Mouse (Mus musculus) olfactory bulb, adult 2 months (tissue): ENCODE measurements around the gene Cir1. TPM values are rescaled to one million over a fixed set of nuclear protein-coding genes. Genes with fewer than 3 reads are reported as not detected.

Source experiments
- H3K27ac ChIP-seq: fragments of 200-500 bp; 2 replicates; pipeline ENCODE4 v1.5.1; 2012; ENCODE audit warnings: low read depth, low read length; ENCODE audit not compliant: insufficient read depth
- H3K4me1 ChIP-seq: fragments of 200-500 bp; 2 replicates; pipeline ENCODE4 v1.6.1; 2012; ENCODE audit warnings: low read length; ENCODE audit not compliant: control insufficient read depth, insufficient read depth
- H3K4me3 ChIP-seq: fragments of 200-500 bp; 2 replicates; pipeline ENCODE4 v1.5.1; 2012; ENCODE audit warnings: mild to moderate bottlenecking, low read depth, low read length, moderate library complexity; ENCODE audit not compliant: insufficient read depth
- CTCF ChIP-seq: fragments of 200-500 bp; IDR thresholded peaks from 2 replicates; pipeline ENCODE4 v1.5.1; 2012; ENCODE audit warnings: low read depth, mild to moderate bottlenecking, low read length, moderate library complexity; ENCODE audit not compliant: insufficient read depth
- POLR2A ChIP-seq: fragments of 200-500 bp; IDR thresholded peaks from 2 replicates; pipeline ENCODE4 v1.6.1; 2012; ENCODE audit warnings: mild to moderate bottlenecking, low read depth, low read length, moderate library complexity; ENCODE audit not compliant: insufficient read depth
- WGBS: fragments of 180-500 bp; shearing (Covaris S2); methylation state at CpG from one replicate; pipeline ENCODE4 v1.1.7; 2018; 5-methylcytosine and 5-hydroxymethylcytosine counted together
- polyA plus RNA-seq: library from polyadenylated mRNA; stranded (reverse); fragments of >200 nt; gene quantifications from 2 replicates; pipeline ENCODE4 v1.2.4, GENCODE M21; 2012; ENCODE audit warnings: low replicate concordance; ENCODE audit not compliant: missing spikeins, insufficient read depth, insufficient read length

Cir1 gene
- polyA plus RNA-seq, 1 experiment, result not detected

- no peak for TF ChIP-seq POLR2A
- no peak for TF ChIP-seq CTCF
- Histone ChIP-seq H3K27ac (peak overlapping the region; percentile 73), H3K4me3 (peak overlapping the region; percentile 36), H3K4me1 (peaks cover 13% of the 10 kb centered on the region)
- 40% methylated on average over 22 of the region's 22 CpGs for WGBS
These were observed 31.3 kb downstream of the Cir1 start for GRCm38 (mm10) chr2:73281048-73281661.

GRCm38 (mm10) chr2:73280356-73281047, 32.0 kb downstream of the Cir1 start:
- WGBS, result 14% methylated on average over 33 of the region's 33 CpGs

DNA sequence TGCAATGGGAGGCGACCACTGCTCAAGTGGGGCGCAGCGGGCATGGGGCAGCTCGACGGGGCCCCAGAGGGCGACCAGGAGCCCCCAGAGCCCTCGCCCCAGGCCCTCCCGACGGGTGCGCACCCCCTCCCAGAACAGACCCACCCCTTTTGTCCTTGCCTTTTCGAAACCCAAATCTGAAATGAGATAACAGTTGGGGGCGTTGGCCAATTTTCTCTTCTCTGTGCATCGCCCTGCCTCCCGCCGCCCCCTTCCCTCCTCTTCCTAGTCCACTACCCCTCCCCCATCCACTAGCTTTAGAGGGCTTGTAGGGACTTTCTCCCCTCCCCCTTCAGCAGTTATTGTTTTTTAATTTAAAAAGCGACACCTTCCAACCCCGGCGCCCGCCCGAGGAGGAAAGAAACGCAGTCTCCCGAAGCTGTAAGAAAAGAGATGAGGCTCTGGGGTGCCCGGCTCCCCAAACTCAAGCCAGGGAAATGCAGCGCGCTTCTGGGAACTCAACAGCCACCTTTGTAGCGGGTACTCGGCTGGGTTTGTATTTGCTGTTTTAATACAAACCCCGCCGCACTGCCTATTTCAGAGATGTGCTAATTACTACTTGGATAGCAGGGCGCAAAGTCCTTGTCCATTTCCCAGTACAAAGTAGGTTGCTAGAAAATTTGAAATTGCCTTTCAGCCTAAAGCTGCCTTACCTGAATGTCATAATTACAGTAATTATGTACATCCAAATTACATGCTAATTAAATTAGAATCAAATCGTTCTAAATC, 33.0 kb downstream of the Cir1 start:
- no peak for TF ChIP-seq CTCF
- no peak for TF ChIP-seq POLR2A
- Histone ChIP-seq H3K4me1 (peaks cover 13% of the 10 kb centered on the region), H3K27ac (peak overlapping the region; percentile 96), H3K4me3 (peak overlapping the region; percentile 40)
- WGBS, result 2% methylated on average over 31 of the region's 31 CpGs

More at GRCm38 (mm10) chr2:73280356-73281047, 32.0 kb downstream of the Cir1 start:
- TF ChIP-seq CTCF, result no peak
- TF ChIP-seq POLR2A, result no peak
- Histone ChIP-seq H3K4me3 (peak overlapping the region; percentile 36), H3K27ac (peak overlapping the region; percentile 73), H3K4me1 (peaks cover 13% of the 10 kb centered on the region)

DNA sequence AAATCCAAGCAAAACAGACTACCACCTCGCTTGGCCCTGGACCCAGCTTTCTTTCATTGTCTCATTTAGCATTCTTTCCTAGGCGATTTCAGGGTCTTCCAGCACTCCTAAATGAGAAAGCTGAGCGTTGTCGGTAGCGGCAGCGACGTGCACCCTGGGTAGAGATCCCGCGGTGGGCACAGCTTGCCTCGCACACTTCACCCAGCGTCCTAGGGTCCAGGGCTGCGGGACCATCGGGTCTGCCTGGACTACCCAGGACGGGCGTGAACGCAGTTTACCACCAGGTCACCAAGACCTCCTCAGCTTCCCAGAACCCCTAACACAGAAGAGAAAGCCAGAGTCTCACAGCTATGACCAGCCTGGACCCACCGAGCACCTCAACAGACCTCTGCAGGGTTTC, 33.6 kb downstream of the Cir1 start:
- H3K4me3 ChIP-seq, result peak overlapping the region; percentile 40
- 2% methylated on average over 17 of the region's 17 CpGs for WGBS
- TF ChIP-seq POLR2A (no peak), CTCF (no peak)
- H3K4me1 ChIP-seq, result peaks cover 13% of the 10 kb centered on the region
- peak overlapping the region; percentile 96 for H3K27ac ChIP-seq

DNA sequence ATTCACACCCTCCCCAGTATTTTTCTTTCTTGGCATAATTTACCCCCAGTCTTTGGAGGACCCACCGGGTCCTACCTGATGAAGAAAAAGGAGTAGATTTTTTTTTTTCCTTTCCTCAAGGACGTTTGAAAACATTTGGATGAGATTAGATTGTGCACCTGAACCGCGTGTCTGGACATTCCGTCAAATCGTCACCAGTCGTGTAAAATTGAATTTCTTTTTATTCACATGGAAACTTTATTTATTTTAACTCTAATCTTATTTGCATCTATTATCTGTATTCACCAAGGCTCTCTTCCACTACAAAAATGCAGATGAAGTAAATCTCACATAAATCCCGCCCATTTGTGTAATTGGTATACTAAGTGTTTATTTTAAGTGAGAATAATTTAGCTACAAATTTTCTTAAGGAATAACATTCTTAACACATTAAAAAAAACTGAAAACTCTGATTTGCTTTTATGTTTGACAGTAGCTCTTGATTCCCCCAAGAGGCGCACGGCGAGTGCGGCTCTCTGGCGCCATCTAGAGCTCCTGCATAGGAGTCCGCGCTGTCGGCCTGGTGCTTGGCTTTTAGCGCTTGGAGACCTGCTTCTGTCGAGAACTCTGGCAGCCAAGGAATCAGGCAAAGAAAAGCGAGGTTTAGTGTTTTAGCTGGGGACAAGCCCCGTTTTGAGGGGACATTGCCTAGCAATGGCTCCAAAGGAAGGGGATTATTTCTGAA, 34.2 kb downstream of the Cir1 start:
- Histone ChIP-seq H3K27ac (peak overlapping the region; percentile 99), H3K4me1 (peaks cover 13% of the 10 kb centered on the region), H3K4me3 (peak overlapping the region; percentile 60)
- 2% methylated on average over 20 of the region's 20 CpGs for WGBS
- no peak for TF ChIP-seq POLR2A
- peak; percentile 95 for TF ChIP-seq CTCF

- TF ChIP-seq CTCF (no peak), POLR2A (no peak)
- Histone ChIP-seq H3K4me3 (peak overlapping the region; percentile 60), H3K27ac (peak overlapping the region; percentile 99), H3K4me1 (peaks cover 13% of the 10 kb centered on the region)
- WGBS, result 7% methylated on average over 18 of the region's 18 CpGs
These were observed 34.8 kb downstream of the Cir1 start for GRCm38 (mm10) chr2:73277709-73278075.

DNA sequence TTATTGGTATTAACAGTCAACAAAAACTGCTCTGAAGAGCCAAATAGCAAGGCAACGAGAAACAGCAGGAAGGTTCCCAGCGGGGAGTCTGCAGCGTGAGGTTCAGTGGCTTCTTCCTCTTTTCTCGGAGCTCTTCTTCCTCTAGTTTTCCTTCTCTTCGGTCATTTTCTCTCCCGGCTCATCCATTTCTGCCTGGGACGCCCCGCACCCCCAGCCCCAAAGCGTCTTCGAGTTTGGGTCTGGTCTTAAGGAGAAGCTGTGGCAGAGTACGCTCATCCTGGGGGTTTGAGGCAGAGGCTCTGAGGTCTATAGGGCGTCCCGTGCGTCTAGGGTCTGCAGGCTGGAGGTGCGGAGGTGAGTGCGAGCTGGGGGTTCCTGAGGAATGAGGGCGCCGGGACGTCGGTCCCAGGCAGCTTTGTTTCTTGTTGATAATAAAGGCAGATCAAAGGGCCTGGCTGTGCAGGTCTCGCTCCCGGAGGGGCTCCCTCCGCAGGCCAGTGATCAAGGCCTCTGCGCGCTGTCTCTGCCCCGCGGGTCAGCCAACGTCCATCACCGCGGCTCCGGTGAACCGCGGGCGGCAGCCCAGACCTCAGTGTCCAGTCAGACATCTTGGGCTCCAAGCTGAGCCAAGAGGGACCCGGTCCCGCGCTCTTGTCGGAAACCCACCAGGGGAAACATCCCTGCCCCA, 35.3 kb downstream of the Cir1 start:
- H3K27ac ChIP-seq, result peak overlapping the region; percentile 99
- H3K4me1 ChIP-seq, result peaks cover 13% of the 10 kb centered on the region
- TF ChIP-seq POLR2A, result no peak
- no peak for TF ChIP-seq CTCF
- WGBS, result 2% methylated on average over 38 of the region's 38 CpGs
- peak overlapping the region; percentile 60 for H3K4me3 ChIP-seq

- no peak for TF ChIP-seq POLR2A
- no peak for TF ChIP-seq CTCF
- Histone ChIP-seq H3K4me3 (peak overlapping the region; percentile 21; the same call in 1 of the 2 replicates), H3K27ac (peak overlapping the region; percentile 91), H3K4me1 (peaks cover 10% of the 10 kb centered on the region)
- WGBS, result 2% methylated on average over 6 of the region's 6 CpGs
These were observed 36.3 kb downstream of the Cir1 start for GRCm38 (mm10) chr2:73276141-73276571.
